Mouse (Mus musculus) adipocyte (in vitro differentiated cells): ENCODE results near the gene Il16.
A peak's percentile ranks its signal among the peaks of the same experiment; 100 is the strongest.
"Not testable (repeated sequence)": the region's sequence is repeated elsewhere in the genome, so short reads cannot be mapped to it uniquely, and the experiment has no call there.

Source experiments
- DNase-seq: peaks from one replicate; pipeline ENCODE4 v3.0.0-alpha.2; 2016; ENCODE audit warnings: low spot score

Gene Il16

GRCm38 (mm10) chr7:83735108-83735781, 10.3 kb downstream of the Il16 start:
- no peak for DNase-seq

GRCm38 (mm10) chr7:83734671-83735082, 10.8 kb downstream of the Il16 start:
- no peak for DNase-seq

- no peak for DNase-seq
Observed at GRCm38 (mm10) chr7:83734246-83734645, 11.3 kb downstream of the Il16 start.

GRCm38 (mm10) chr7:83732781-83733180, 12.7 kb downstream of the Il16 start:
- no peak for DNase-seq

- DNase-seq: no peak
Observed at GRCm38 (mm10) chr7:83731961-83732666, 13.4 kb downstream of the Il16 start.

- no peak for DNase-seq
Observed at GRCm38 (mm10) chr7:83731297-83731696, 14.2 kb downstream of the Il16 start.

GRCm38 (mm10) chr7:83726936-83727632, 18.4 kb downstream of the Il16 start:
- DNase-seq: no peak

GRCm38 (mm10) chr7:83725801-83726200, 19.7 kb downstream of the Il16 start:
- DNase-seq: no peak

GRCm38 (mm10) chr7:83724541-83724940, 21.0 kb downstream of the Il16 start:
- DNase-seq: no peak

- DNase-seq: no peak
Observed at GRCm38 (mm10) chr7:83723954-83724353, 21.6 kb downstream of the Il16 start.

GRCm38 (mm10) chr7:83723221-83723620, 22.3 kb downstream of the Il16 start:
- DNase-seq: no peak

GRCm38 (mm10) chr7:83722485-83722884, 23.0 kb downstream of the Il16 start:
- no peak for DNase-seq

GRCm38 (mm10) chr7:83720231-83720630, 25.3 kb downstream of the Il16 start:
- no peak for DNase-seq

GRCm38 (mm10) chr7:83717021-83717725, 28.4 kb downstream of the Il16 start:
- DNase-seq: peak; percentile 52

GRCm38 (mm10) chr7:83713639-83714038, 31.9 kb downstream of the Il16 start:
- DNase-seq: no peak

GRCm38 (mm10) chr7:83711676-83712259, 33.8 kb downstream of the Il16 start:
- DNase-seq: not testable (repeated sequence)

- DNase-seq: no peak
Observed at GRCm38 (mm10) chr7:83703046-83703775, 42.3 kb downstream of the Il16 start.

GRCm38 (mm10) chr7:83699066-83699745, 46.3 kb downstream of the Il16 start:
- DNase-seq: no peak

GRCm38 (mm10) chr7:83695449-83696212, 49.9 kb downstream of the Il16 start:
- peak; percentile 21 for DNase-seq
